Mouse (Mus musculus): ENCODE results near the gene Sarm1.

DNA sequence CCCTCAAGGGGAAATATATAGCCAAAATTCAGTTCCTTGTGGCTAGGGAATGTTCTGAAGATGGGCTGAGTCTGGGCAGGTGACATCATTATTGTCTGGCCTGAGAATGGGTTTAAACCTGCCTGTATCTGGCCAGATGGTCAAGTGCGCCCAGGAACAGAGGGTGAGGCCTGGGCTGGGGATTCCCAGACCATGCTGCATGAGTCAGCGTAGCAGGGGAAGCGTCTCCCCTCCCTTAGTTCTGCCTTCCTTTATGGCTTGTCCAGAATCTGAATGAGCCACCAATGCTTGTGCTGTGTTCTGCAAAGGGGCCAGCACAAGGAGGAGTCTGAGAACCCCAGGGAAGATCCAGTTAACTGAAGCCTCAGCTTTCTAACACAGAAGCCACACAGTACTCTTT is 50.4 kb downstream of the Sarm1 start:
- no peak for TF ChIP-seq CTCF (IDR thresholded peaks at IDR 0.05; ENCODE audit: control insufficient read depth, insufficient read depth, insufficient replicate concordance, low read depth, low read length)
- TF ChIP-seq POLR2A (IDR thresholded peaks at IDR 0.05; ENCODE audit: control insufficient read depth, low read depth, low read length), result no peak
